Mouse (Mus musculus): ENCODE measurements around the gene Plk5. TPM values are rescaled to one million over a fixed set of nuclear protein-coding genes. Genes with fewer than 3 reads are reported as not detected.

Gene Plk5
- not detected in 4 replicates for total RNA-seq (2023; ENCODE audit: inconsistent age)

GRCm38 (mm10) chr10:80356001-80356682 is at the start of gene Plk5:
Plk5 (plus strand) TSS chr10:80356459.

GRCm38 (mm10) chr10:80320340-80320760 is 35.9 kb upstream of the Plk5 start, which contains the start of gene 2310011J03Rik:
2310011J03Rik (minus strand) TSS chr10:80320537.

GRCm38 (mm10) chr10:80329273-80330081 is 26.8 kb upstream of the Plk5 start, which contains the start of the genes Pcsk4 and Reep6:
Pcsk4 (minus strand) TSS chr10:80329498.
Reep6 (plus strand) TSS chr10:80329953.

GRCm38 (mm10) chr10:80348244-80348781 is 7.9 kb upstream of the Plk5 start, which contains the start of gene Adamtsl5:
Adamtsl5 (minus strand) TSS chr10:80348412.

GRCm38 (mm10) chr10:80387522-80387959 is 31.3 kb downstream of the Plk5 start, which contains the start of gene Mex3d:
Mex3d (minus strand) TSS chr10:80387659.

GRCm38 (mm10) chr10:80399191-80399972 is 43.1 kb downstream of the Plk5 start, which contains the start of gene Mbd3:
Mbd3 (minus strand) TSS chr10:80399550.

GRCm38 (mm10) chr10:80406684-80407501 is 50.6 kb downstream of the Plk5 start, which contains the start of gene Uqcr11:
Uqcr11 (minus strand) TSS chr10:80406830.

Other genes starting within 250 kb of the Plk5 start
- 173 to 183 TPM (median 178 TPM) in 4 replicates for gene Stk11, start 240.7 kb upstream of the Plk5 start, total RNA-seq (2023; ENCODE audit: inconsistent age)
- 164 to 190 TPM (median 176 TPM) in 4 replicates for gene Atp5d, start 217.8 kb upstream of the Plk5 start, total RNA-seq (2023; ENCODE audit: inconsistent age)
- 5.9 to 9.3 TPM (median 6.8 TPM) in 4 replicates for gene Cbarp, start 215.6 kb upstream of the Plk5 start, total RNA-seq (2023; ENCODE audit: inconsistent age)
- 143 to 168 TPM (median 155 TPM) in 4 replicates for gene Midn, start 208.2 kb upstream of the Plk5 start, total RNA-seq (2023; ENCODE audit: inconsistent age)
- gene Cirbp, start 190.5 kb upstream of the Plk5 start, total RNA-seq (2023; ENCODE audit: inconsistent age): 183 to 228 TPM (median 208 TPM) in 4 replicates
- 10.6 to 16.3 TPM (median 15.1 TPM) in 4 replicates for gene 1600002K03Rik, start 183.5 kb upstream of the Plk5 start, total RNA-seq (2023; ENCODE audit: inconsistent age)
- gene Efna2, start 177.0 kb upstream of the Plk5 start, total RNA-seq (2023; ENCODE audit: inconsistent age): 0.24 to 0.51 TPM in 2 of 4 replicates, not detected in the others
- 54.4 to 64.3 TPM (median 58.3 TPM) in 4 replicates for gene Mum1, start 130.0 kb upstream of the Plk5 start, total RNA-seq (2023; ENCODE audit: inconsistent age)
- gene Ndufs7, start 107.3 kb upstream of the Plk5 start, total RNA-seq (2023; ENCODE audit: inconsistent age): 92.8 to 97.3 TPM (median 95.1 TPM) in 4 replicates
- 1.1 to 3.1 TPM (median 1.8 TPM) in 4 replicates for gene Gamt, start 95.4 kb upstream of the Plk5 start, total RNA-seq (2023; ENCODE audit: inconsistent age)
- 136 to 154 TPM (median 146 TPM) in 4 replicates for gene Dazap1, start 95.0 kb upstream of the Plk5 start, total RNA-seq (2023; ENCODE audit: inconsistent age)
- 2,693 to 2,994 TPM (median 2,870 TPM) in 4 replicates for gene Rps15, start 64.0 kb upstream of the Plk5 start, total RNA-seq (2023; ENCODE audit: inconsistent age)
- 0.24 to 0.32 TPM (median 0.26 TPM) in 4 replicates for gene Apc2, start 60.5 kb upstream of the Plk5 start, total RNA-seq (2023; ENCODE audit: inconsistent age)
- 22.2 to 28.8 TPM (median 26.5 TPM) in 4 replicates for gene 2310011J03Rik, start 35.9 kb upstream of the Plk5 start, total RNA-seq (2023; ENCODE audit: inconsistent age)
- 0.57 to 1.9 TPM (median 1.1 TPM) in 4 replicates for gene Pcsk4, start 27.0 kb upstream of the Plk5 start, total RNA-seq (2023; ENCODE audit: inconsistent age)
- gene Reep6, start 26.5 kb upstream of the Plk5 start, total RNA-seq (2023; ENCODE audit: inconsistent age): 0.42 TPM in 1 of 4 replicates, not detected in the others
- gene Adamtsl5, start 8.0 kb upstream of the Plk5 start, total RNA-seq (2023; ENCODE audit: inconsistent age): not detected in 4 replicates
- 6.5 to 9.5 TPM (median 8.0 TPM) in 4 replicates for gene Mex3d, start 31.2 kb downstream of the Plk5 start, total RNA-seq (2023; ENCODE audit: inconsistent age)
- gene Mbd3, start 43.1 kb downstream of the Plk5 start, total RNA-seq (2023; ENCODE audit: inconsistent age): 92.7 to 106 TPM (median 96.9 TPM) in 4 replicates
- gene Uqcr11, start 50.4 kb downstream of the Plk5 start, total RNA-seq (2023; ENCODE audit: inconsistent age): 67.9 to 79.6 TPM (median 73.1 TPM) in 4 replicates
- gene Tcf3, start 77.2 kb downstream of the Plk5 start, total RNA-seq (2023; ENCODE audit: inconsistent age): 176 to 212 TPM (median 193 TPM) in 4 replicates
- gene Onecut3, start 138.4 kb downstream of the Plk5 start, total RNA-seq (2023; ENCODE audit: inconsistent age): not detected in 4 replicates
- 0.18 TPM in 1 of 4 replicates, not detected in the others for gene Atp8b3, start 182.7 kb downstream of the Plk5 start, total RNA-seq (2023; ENCODE audit: inconsistent age)
- gene Rexo1, start 205.1 kb downstream of the Plk5 start, total RNA-seq (2023; ENCODE audit: inconsistent age): 113 to 133 TPM (median 119 TPM) in 4 replicates
- gene Klf16, start 220.9 kb downstream of the Plk5 start, total RNA-seq (2023; ENCODE audit: inconsistent age): 28.7 to 30.4 TPM (median 29.1 TPM) in 4 replicates
- 98.4 to 122 TPM (median 111 TPM) in 4 replicates for gene Abhd17a, start 233.9 kb downstream of the Plk5 start, total RNA-seq (2023; ENCODE audit: inconsistent age)
- gene Scamp4, start 246.4 kb downstream of the Plk5 start, total RNA-seq (2023; ENCODE audit: inconsistent age): 59.8 to 72.2 TPM (median 66.6 TPM) in 4 replicates
- 11.7 to 18.8 TPM (median 16.4 TPM) in 4 replicates for gene Adat3, start 246.4 kb downstream of the Plk5 start, total RNA-seq (2023; ENCODE audit: inconsistent age)
- gene Gm49322, start 249.6 kb downstream of the Plk5 start, total RNA-seq (2023; ENCODE audit: inconsistent age): 8.0 to 11.8 TPM (median 9.9 TPM) in 4 replicates